Mouse (Mus musculus) liver, postnatal 0 days (tissue): Measurements from ENCODE around the gene Bahd1.

ENCODE experiments used
- CTCF ChIP-seq: sonication (generic); IDR thresholded peaks from 2 replicates; pipeline ENCODE4 v1.5.1; 2016; ENCODE audit warnings: antibody characterized with exemption, low read depth
- EP300 ChIP-seq: IDR thresholded peaks from 2 replicates; pipeline ENCODE4 v1.6.1; 2016; ENCODE audit warnings: antibody characterized with exemption, low read depth, mild to moderate bottlenecking

GRCm38 (mm10) chr2:118969585-118970147, 69.5 kb downstream of the Bahd1 start:
- TF ChIP-seq CTCF (no peak), EP300 (no peak)
